Mouse (Mus musculus): ENCODE results near the gene Hk2.

- TF ChIP-seq CTCF (IDR thresholded peaks at IDR 0.05; ENCODE audit: control insufficient read depth, insufficient read depth, insufficient replicate concordance, low read depth, low read length): no peak
- no peak for TF ChIP-seq POLR2A (IDR thresholded peaks at IDR 0.05; ENCODE audit: control insufficient read depth, low read depth, low read length)
These were observed 66.5 kb downstream of the Hk2 start for GRCm38 (mm10) chr6:82707742-82708141.

All from testis, adult 2 months (tissue).